Mouse (Mus musculus): ENCODE data around the gene Dnase2a. TPM values are rescaled to one million over a fixed set of nuclear protein-coding genes. Genes with fewer than 3 reads are reported as not detected.
A peak's percentile ranks its signal among the peaks of the same experiment; 100 is the strongest.

The Dnase2a gene
- total RNA-seq (2021): 1 to 10 TPM; 6.1 to 6.8 TPM
- long read RNA-seq, experiment 1, partial matches to known transcripts: 0 of 2 reads
- long read RNA-seq, experiment 1, other reads (novel, unspliced or antisense): 2 of 2 reads
- long read RNA-seq, experiment 2, partial matches to known transcripts: 1 of 5 reads
- long read RNA-seq, experiment 2, other reads (novel, unspliced or antisense): 4 of 5 reads

DNA sequence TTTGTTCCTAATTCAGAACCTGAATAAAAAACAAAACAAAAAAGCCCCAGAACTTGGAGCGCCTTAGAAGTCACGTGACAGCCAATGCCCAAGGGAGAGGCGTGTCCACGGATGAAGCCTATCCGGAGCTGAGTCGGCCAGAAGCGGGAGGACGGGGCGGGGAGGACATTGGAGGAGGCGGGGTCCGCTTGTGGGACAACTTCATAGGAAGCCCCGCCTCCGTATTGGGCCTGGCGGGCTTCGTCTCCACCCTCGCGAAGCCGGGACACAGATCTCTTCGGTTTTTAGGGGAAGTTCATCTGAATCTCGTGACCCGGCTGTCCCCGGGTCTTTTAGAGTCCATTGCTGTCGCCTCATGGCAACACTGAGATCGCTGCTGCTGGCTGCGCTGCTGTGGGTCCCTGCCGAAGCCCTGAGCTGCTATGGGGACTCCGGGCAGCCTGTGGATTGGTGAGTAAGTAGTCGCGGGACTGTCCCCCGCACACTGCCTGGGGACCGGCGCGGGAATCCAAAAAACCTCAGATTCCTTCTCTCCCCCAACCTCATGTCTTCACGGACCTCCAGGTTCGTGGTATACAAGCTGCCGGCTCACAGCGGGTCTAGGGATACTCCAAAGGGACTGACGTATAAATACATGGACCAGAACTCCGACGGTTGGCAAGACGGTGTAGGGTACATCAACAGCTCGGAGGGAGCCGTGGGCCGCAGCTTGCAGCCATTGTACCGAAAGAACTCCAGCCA, at the start of gene Dnase2a:
TSS of gene Dnase2a (plus strand) at position 140 of the 741 bp plus-strand sequence.
- DNase-seq (ENCODE audit: low spot score): peak; percentile 98

DNA sequence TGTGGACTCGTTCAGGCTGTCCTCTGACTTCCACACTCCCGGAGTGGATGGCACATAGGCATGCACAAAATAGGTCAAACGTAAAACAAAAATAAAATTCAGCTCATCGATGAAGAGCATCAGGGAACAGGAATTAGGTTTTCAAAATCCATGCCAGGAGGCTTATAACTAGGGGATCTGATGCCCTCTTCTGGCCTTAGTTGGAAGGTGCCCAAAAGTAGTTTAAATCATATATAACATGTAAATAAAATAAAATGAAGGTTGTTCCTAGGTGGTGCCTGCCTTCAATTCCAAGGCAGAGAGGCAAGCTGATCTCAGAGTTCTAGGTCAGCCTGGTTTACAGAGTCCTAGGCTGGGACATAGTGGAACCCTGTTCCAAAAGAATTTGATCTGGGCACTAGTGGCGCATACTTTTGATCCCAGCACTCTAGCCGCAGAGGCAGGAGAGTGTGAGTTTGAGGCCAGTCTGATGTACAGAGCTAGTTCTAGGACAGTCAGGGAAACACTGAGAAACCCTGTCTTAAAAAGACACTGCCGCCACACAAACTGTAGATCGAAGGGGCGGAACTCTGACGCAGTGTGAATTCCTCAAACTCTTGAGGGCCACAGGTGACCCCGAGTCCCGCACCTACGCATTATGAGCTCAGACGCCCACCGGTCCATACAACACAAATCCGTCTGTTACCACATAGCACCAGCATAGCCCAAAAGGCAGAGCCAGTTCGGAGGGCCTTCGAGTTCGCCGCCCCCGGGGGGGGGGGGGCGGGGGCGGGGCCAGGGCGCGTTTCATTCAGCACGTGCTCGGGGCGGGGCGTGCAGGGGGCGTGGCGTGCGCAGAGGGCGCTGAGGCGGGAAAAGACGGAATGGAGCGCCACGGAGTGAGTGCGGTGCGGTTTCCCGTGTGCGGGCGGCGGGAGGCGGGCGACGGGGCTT, 36.7 kb upstream of the Dnase2a start, which contains the start of gene Syce2:
TSS of gene Syce2 (plus strand) at position 736 of the 933 bp plus-strand sequence.
- peak; percentile 50 for DNase-seq (ENCODE audit: low spot score)

GRCm38 (mm10) chr8:84872309-84872965, 35.9 kb upstream of the Dnase2a start:
- DNase-seq (ENCODE audit: low spot score): peak; percentile 17

DNA sequence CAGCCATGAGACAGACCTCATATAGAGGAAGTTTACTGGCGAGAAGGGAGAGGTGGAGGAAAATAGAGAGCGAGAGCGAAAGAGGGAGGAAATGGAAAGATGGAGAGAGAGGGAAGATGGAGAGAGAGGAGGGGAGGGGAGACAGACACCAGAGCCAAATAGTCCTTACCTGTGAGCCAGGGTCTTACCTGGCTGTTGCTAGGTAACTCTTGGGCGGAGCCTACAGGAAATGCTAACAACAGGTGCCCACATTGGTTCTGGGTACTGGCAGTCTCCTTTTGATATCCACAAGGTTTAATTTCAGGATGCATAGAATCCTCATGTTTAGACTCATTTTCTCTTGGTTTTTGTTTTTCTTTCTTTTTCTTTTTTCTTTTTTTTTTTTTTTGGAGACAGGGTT, 35.3 kb upstream of the Dnase2a start:
- no peak for DNase-seq (ENCODE audit: low spot score)

DNA sequence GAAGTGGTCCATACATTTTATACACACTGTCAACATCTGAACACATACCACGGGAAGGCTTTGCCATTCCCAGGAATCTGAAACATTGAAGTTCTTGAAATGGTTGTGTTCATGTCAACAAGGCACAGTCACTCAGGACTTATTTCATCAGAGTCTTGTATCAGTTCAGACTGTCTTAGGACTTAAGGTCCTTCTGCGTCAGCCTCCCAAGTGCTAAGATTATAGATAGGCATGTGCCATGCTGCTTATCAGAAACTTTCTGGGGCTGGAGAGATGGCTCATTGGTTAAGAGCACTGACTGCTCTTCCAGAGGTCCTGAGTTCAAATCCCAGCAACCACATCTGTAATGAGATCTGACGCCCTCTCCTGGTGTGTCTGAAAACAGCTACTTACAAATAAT, 34.0 kb upstream of the Dnase2a start:
- no peak for DNase-seq (ENCODE audit: low spot score)

DNA sequence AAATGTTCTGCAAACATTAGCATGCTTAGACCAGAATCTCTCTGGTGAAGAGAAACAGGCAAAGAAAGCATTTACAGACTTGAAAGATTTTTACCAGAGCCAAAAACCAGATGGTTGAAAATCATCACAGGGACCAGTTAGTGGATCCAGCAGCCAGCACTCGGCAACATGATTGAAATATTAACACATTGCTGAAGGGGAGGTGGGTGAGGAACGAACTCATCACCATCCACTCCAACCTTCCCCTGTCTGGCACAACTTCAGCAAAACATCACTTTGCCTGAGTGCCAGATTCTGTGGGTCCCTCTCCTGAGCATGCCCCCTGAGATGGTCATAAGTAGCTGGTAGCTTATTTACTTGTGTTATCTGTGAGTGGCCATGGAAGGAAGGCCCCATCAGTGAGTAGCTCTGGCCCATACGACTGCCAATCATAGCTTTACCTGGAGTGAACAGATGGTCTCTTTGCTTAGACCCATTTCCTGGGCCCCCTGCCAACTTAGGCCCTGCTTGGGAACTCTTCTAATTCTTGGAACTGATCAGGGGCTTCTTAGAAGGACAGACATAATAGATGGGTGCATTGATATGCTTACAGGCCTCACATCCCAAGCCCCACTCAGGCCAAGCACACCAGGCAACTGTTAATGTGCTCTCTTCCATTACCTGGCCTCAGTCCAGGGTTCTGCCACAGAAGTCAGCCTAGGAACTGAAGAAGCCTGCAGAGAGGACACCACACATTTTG, 30.9 kb upstream of the Dnase2a start:
- no peak for DNase-seq (ENCODE audit: low spot score)

DNA sequence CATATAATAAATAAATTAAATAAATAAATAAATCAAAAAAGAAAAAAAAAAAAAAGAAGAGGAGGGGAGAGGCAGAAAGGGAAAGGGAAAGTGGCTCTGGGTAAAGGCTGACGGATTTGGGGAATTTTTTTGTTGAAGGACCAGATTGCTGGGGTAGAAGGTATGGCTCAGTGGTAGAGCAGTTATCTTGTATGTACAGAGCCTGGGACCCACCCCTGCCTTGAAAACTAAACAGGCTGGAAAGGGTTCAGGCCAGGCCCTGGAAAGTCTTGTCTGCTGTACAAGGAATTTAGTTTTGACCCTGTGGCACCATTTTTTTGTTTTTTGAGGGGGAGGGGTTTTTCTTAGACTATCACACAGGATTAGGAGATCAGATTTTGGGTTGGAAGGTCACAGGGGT, 29.4 kb upstream of the Dnase2a start:
- no peak for DNase-seq (ENCODE audit: low spot score)

- no peak for DNase-seq (ENCODE audit: low spot score)
Measured at GRCm38 (mm10) chr8:84884728-84885127, 23.6 kb upstream of the Dnase2a start.

DNA sequence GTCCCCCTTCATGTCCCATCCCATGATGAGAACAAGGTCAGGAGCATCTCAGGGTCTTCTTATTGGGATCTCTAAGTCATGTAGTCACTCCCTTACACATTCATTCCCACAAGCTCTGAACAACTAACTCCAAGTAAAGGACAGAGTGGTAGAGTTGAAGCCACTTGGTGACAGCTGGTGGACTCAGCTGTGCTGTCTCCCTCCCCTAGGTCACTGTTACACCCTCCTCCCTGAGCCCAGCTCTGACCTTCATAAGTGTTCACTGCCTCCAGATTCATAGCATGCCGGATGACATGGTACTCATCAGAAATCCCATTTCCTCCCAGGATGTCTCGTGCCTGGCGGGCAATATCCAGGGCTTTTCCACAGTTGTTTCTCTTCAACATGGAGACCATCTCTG, 20.1 kb upstream of the Dnase2a start:
- no peak for DNase-seq (ENCODE audit: low spot score)

- no peak for DNase-seq (ENCODE audit: low spot score)
Measured at GRCm38 (mm10) chr8:84889141-84889540, 19.2 kb upstream of the Dnase2a start.

- DNase-seq (ENCODE audit: low spot score): no peak
Measured at GRCm38 (mm10) chr8:84892993-84893708, 15.2 kb upstream of the Dnase2a start.

DNA sequence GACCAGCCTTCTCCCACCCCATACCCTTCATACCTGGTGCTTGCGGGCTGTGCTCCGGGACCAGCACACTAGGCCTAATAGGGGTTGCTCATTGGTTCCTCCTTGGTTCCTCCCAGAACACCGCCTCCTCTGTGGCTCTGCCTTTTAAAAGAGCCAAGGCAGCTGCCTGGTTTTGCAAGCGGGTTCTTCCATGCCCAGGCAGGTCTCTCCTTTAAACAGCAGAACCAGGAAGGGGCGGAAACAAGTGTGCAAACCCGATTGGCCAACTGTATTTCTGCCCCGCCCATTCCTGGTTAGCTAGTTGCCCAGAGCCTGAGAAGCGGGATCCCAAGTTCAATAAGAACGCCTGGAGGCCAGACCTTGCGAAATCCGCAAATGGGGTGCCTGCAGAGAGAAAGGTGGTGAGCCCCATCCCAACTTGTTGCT, 14.6 kb upstream of the Dnase2a start, which contains the start of gene Gcdh:
TSS of gene Gcdh (minus strand) at position 213 of the 426 bp plus-strand sequence.
- DNase-seq (ENCODE audit: low spot score): peak; percentile 96

DNA sequence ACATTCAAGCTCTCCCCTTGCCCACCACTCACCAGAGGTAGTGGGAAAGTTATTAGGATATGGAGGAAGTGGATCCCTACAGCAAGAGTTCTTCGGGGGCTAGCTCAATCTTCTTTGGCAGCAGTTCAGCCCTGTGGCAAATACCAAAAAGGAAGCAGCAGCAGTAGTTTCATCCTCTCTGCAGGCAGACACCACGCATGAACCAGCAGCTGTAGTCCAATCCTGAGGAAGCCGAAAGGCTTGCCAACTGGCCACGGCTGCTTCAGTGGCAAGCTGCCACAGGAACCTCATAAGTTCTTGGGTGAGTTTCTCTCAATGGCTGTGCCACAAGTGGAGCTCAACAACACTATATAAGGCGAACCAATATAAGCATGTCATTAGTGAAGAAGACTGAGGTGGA, 12.4 kb upstream of the Dnase2a start:
- DNase-seq (ENCODE audit: low spot score): no peak

DNA sequence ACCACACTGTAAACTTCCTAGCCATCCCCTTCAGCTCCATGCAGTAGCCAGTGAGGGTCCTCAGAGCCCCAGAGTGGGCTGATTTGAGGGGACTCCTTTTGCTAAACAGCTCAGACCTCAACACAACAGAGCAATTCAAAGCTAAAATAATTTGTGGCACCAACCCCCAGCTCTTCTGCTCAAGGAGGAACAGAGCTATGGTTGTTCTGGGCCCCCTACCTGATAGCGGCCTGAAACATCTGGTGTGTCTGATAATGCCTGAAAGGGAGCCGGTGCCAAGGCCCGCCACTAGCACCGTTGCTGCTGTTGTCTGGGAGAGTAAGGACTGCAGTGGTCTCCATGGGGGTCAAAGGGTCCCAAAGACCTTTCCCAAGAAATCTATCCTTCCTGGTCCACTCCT, 7.3 kb upstream of the Dnase2a start:
- no peak for DNase-seq (ENCODE audit: low spot score)

GRCm38 (mm10) chr8:84901752-84902151, 6.6 kb upstream of the Dnase2a start, which contains the start of gene Klf1:
Gene Klf1 (plus strand): TSS chr8:84901928.
- DNase-seq (ENCODE audit: low spot score): no peak

DNA sequence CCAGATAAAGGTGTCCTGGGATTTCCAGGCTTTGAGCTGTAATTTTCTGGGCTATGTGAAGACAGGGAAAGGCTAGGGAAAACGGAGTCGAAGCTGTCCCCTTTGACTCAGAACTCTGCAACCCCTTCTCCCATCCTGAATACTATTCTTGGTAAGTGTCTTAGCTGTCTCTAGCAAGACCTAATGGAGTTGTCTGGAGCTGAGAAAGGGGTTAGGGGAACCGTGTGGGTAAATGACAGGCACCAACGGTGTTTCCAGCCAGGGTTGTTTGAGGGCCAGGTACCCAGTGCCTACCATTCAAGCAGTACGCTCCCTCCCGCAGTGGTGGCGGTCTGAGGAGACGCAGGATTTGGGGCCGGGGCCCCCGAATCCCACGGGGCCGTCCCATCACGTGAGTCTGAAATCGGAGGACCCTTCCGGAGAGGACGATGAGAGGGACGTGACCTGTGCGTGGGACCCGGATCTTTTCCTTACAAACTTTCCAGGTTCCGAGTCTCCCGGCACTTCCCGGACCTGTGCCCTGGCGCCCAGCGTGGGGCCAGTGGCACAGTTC, 5.9 kb upstream of the Dnase2a start:
- DNase-seq (ENCODE audit: low spot score): no peak

DNA sequence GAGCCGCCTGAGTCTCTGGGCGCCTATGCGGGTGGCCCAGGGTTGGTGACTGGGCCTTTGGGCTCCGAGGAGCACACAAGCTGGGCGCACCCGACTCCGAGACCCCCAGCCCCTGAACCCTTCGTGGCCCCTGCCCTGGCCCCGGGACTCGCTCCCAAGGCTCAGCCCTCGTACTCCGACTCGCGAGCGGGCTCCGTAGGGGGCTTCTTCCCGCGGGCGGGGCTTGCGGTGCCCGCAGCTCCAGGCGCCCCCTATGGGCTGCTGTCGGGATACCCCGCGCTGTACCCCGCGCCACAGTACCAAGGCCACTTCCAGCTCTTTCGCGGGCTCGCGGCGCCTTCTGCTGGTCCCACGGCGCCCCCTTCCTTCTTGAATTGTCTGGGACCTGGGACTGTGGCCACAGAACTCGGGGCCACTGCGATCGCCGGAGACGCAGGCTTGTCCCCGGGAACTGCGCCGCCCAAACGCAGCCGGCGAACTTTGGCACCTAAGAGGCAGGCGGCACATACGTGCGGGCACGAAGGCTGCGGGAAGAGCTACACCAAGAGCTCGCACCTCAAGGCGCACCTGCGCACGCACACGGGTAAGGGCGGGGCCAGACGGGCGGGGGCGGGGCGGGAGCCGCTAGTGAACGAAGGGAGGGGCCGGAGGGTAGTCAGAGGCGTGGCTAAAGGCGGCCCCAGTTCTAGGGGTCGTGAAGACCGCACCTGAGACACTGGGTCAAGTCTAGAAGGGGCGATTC, 5.3 kb upstream of the Dnase2a start:
- peak; percentile 93 for DNase-seq (ENCODE audit: low spot score)

- no peak for DNase-seq (ENCODE audit: low spot score)
Measured at GRCm38 (mm10) chr8:84904351-84904750, 4.0 kb upstream of the Dnase2a start.

DNA sequence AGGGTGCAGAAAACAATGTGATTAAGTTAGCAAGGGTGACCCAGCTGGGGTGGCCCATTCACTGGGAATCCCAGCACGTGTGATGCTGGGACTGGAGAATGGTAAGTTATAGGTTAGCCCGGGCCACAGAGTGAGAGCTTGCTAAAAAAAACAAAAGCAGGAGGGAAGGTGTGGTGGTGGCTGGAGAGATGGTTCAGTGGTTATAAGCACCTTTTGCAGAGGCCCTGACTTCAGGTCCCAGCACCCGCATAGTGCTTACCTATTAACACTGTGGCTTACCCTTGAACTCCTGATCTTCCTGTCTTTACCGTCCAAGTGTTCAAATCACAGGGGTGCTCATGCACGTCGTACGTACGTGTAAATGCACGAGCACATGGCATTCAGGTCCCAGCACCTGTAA, 1.3 kb upstream of the Dnase2a start:
- no peak for DNase-seq (ENCODE audit: low spot score)

Data from gastrocnemius, adult 18-20 months (tissue).